ENCODE assay signal across 38 mouse cellular contexts in the genomic region with DNA sequence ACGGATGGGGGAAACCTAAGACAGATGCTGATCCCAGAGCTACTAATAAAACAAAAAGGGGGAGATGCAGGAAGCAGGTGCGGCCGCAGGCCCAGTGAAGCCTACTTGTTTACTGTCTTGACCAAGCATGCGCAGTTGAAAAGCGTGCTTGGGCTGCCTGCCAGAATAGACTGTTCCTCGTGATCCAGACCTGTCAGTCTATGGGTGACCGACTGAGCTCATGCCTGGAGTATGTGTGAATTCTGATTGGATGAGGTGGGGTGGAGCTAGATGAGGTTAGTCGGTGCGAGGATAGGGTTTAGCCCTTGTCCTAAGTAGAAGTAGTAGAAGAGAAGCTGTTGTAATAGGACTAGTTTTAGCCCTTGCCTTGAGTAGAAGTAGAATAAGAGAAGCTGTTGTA. TPM values are rescaled to one million over a fixed set of nuclear protein-coding genes. Genes with fewer than 3 reads are reported as not detected.
"Had no signal": no experiment of that assay in that cellular context is flagged by ENCODE, and none has a peak within 500 bp of the region (broad histone marks: within the 10 kb centered on the region; RNA-seq: fewer than 3 reads in every experiment).

No protein-coding gene starts in this region.

- ATAC-seq: hindbrain, embryonic 16.5 days; inflammation-experienced regulatory T-cells, adult 6 months; intestine, embryonic 15.5 days; intestine, postnatal 0 days; liver, embryonic 12.5 days had no signal

- H3K9ac ChIP-seq: heart, embryonic 13.5 days; heart, embryonic 15.5 days; hindbrain, embryonic 12.5 days; hindbrain, embryonic 14.5 days; intestine, embryonic 15.5 days; limb, embryonic 12.5 days; liver, embryonic 12.5 days; liver, embryonic 14.5 days had no signal

- H3K27ac ChIP-seq: gastrocnemius, adult 2 months; heart, adult 2 months; heart, embryonic 13.5 days; heart, embryonic 15.5 days; hindbrain, embryonic 10.5 days; hindbrain, embryonic 12.5 days; hindbrain, embryonic 14.5 days; intestine, embryonic 15.5 days; layer of hippocampus, adult 2 months; left cerebral cortex, adult 2 months; limb, embryonic 10.5 days; limb, embryonic 12.5 days; liver, embryonic 12.5 days; liver, embryonic 14.5 days had no signal

- H3K4me1 ChIP-seq: heart, embryonic 13.5 days; heart, embryonic 15.5 days; hindbrain, embryonic 10.5 days; hindbrain, embryonic 12.5 days; intestine, embryonic 15.5 days; limb, embryonic 10.5 days; limb, embryonic 12.5 days; liver, embryonic 12.5 days had no signal

- H3K27me3 ChIP-seq: heart, embryonic 13.5 days; heart, embryonic 15.5 days; hindbrain, embryonic 12.5 days; intestine, embryonic 15.5 days; limb, embryonic 12.5 days; liver, embryonic 12.5 days had no signal

- H3K4me2 ChIP-seq: heart, embryonic 11.5 days; heart, embryonic 13.5 days; heart, embryonic 15.5 days; hindbrain, embryonic 12.5 days; hindbrain, embryonic 14.5 days; intestine, embryonic 15.5 days; limb, embryonic 12.5 days; liver, embryonic 12.5 days had no signal

- H3K9me3 ChIP-seq: heart, embryonic 15.5 days had no signal

- H3K4me3 ChIP-seq: gastrocnemius, adult 2 months; heart, adult 2 months; heart, embryonic 13.5 days; heart, embryonic 15.5 days; hindbrain, embryonic 10.5 days; hindbrain, embryonic 12.5 days; intestine, embryonic 15.5 days; layer of hippocampus, adult 2 months; left cerebral cortex, adult 2 months; limb, embryonic 10.5 days; limb, embryonic 12.5 days; liver, embryonic 12.5 days had no signal

- DNase-seq: gastrocnemius, adult 2 months; gastrocnemius, postnatal 10 days; gastrocnemius, postnatal 25 days; heart, adult 2 months; heart, postnatal 4 days; kidney, adult 18-20 months; kidney, adult 8-10 months; kidney, postnatal 10 days; kidney, postnatal 25 days; kidney, postnatal 4 days; liver had no signal

- H3K36me3 ChIP-seq: heart, embryonic 13.5 days; heart, embryonic 15.5 days; hindbrain, embryonic 10.5 days; hindbrain, embryonic 12.5 days; intestine, embryonic 15.5 days; limb, embryonic 10.5 days; limb, embryonic 12.5 days; liver, embryonic 12.5 days had no signal

RNA-seq across cellular contexts. Expression of a gene that starts 1.3 kb away (rescaled TPM):
- total RNA-seq: gastrocnemius, adult 2 months; gastrocnemius, postnatal 10 days; gastrocnemius, postnatal 25 days; gastrocnemius, postnatal 4 days; granulocyte monocyte progenitor cell, adult 5-6 weeks; heart, adult 2 months; heart, postnatal 25 days; heart, postnatal 4 days; layer of hippocampus, adult 2 months; layer of hippocampus, postnatal 10 days; layer of hippocampus, postnatal 25 days; left cerebral cortex, adult 2 months; left cerebral cortex, postnatal 14 days; left cerebral cortex, postnatal 36 days had no signal
- polyA plus RNA-seq: heart, adult 2 months; heart, embryonic 11.5 days; heart, embryonic 13.5 days; heart, embryonic 15.5 days; heart, postnatal 0 days; hindbrain, embryonic 10.5 days; hindbrain, embryonic 12.5 days; hindbrain, embryonic 14.5 days; hindbrain, embryonic 16.5 days; inflammation-experienced regulatory T-cells, adult 6 months; kidney, embryonic 14.5 days; kidney, embryonic 16.5 days; limb, embryonic 10.5 days; limb, embryonic 12.5 days; limb, embryonic 14.5 days had no signal
